Mouse (Mus musculus) olfactory bulb, adult 2 months (tissue): ENCODE measurements around the gene Ankrd9.

Source experiments
- CTCF ChIP-seq: fragments of 200-500 bp; IDR thresholded peaks from 2 replicates; pipeline ENCODE4 v1.5.1; 2012; ENCODE audit warnings: low read depth, mild to moderate bottlenecking, low read length, moderate library complexity; ENCODE audit not compliant: insufficient read depth
- POLR2A ChIP-seq: fragments of 200-500 bp; IDR thresholded peaks from 2 replicates; pipeline ENCODE4 v1.6.1; 2012; ENCODE audit warnings: mild to moderate bottlenecking, low read depth, low read length, moderate library complexity; ENCODE audit not compliant: insufficient read depth

DNA sequence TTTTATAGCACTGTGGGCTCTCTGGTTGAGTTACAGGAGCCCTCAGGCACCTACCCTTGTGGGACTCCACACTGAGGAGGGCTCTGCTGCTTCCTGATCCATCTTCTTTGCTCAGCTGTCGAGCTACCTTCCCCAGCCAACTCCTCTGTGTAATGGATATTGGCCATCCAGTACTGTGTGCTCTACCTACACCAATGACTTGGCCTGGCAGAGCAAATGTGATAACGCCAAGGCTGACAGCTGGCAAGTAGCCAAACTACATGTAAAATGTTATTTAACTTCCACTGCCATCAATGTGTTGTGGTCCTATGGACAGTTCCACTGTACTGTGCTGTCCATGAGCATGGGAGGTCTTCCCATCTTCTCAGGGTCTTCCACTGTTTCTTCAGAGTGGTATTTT is 16.9 kb downstream of the Ankrd9 start:
- TF ChIP-seq POLR2A = no peak
- no peak for TF ChIP-seq CTCF
